Mouse (Mus musculus): ENCODE results near the gene Siva1. TPM values are rescaled to one million over a fixed set of nuclear protein-coding genes. Genes with fewer than 3 reads are reported as not detected.

Gene Siva1
- total RNA-seq (2012; rRNA removed), result 301 and 355 TPM in 2 replicates

DNA sequence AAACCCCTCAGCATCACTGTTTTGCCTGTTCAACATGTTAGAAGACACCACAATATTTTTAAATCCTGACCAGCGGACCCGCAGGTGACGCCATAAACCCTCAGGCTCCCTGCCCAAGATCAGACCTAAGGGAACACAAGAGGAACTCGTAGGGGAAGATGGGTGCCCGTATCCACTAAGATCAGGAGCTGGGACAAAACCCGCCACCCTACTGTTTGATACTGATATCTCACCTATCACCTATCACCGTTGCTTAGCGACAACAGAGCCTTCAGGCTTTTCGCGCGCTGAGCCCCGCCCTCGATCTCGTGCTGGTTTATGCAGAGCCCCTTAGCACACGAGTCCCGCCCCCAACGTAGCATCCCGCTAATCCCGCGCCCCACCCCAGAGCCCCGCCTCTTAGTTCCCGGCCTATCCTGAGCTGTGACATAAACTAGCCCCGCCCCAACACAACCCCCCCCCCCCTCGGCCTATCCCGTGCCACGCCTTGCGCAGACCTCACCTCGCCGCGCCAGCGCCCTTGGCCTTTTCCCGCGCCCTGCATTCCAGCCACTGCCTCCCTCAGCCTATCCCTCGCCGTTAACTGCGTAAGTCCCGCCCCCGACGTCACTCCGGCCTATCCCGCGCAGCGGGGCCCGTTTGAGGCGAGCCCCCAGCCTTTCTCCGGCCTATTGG, at the start of gene Siva1:
Gene Siva1 (plus strand): TSS at position 500 of the 675 bp plus-strand sequence.
- peak within 1 kb of the TSS; percentile 92 for H3K9ac ChIP-seq (ENCODE audit: insufficient read depth, low read depth, low read length, poor library complexity, severe bottlenecking)
- peak within 1 kb of the TSS; percentile 81 to 83 for H3K4me3 ChIP-seq (ENCODE audit: insufficient read depth in 1 of 2, low read depth in 1 of 2, low read length in 2 of 2, poor library complexity in 1 of 2, severe bottlenecking in 1 of 2)
- H3K36me3 ChIP-seq (ENCODE audit: control insufficient read depth, insufficient read depth, low read length, poor library complexity, severe bottlenecking), result peaks cover 25% of the 10 kb centered on the region
- peaks cover 0 to 13% of the 10 kb centered on the region in 2 experiments; a peak in 2 of 4 replicates for H3K4me1 ChIP-seq (ENCODE audit: control insufficient read depth in 2 of 2, insufficient read depth in 2 of 2, low read length in 2 of 2, poor library complexity in 1 of 2)
- in situ Hi-C loops (cut with MboI; ENCODE audit: low sequenced_read_pairs in 2 of 2, unreplicated experiment in 2 of 2), result no loop called here
- no peaks in the 10 kb centered on the region for H3K9me3 ChIP-seq (ENCODE audit: control insufficient read depth, insufficient read depth, low read depth, low read length)
- TF ChIP-seq ZNF384 (IDR thresholded peaks at IDR 0.05; ENCODE audit: low read depth, low read length) (no peak), CHD2 (IDR thresholded peaks at IDR 0.05; ENCODE audit: low read depth, low read length) (0 out of 2 replicates have a peak, but pooled peaks have one; percentile 14), HCFC1 (IDR thresholded peaks at IDR 0.05; ENCODE audit: borderline replicate concordance, insufficient read depth, low read length) (0 out of 2 replicates have a peak, but pooled peaks have one; percentile 22), MAFK (IDR thresholded peaks at IDR 0.05; ENCODE audit: insufficient read depth, low read depth, low read length) (no peak), ZC3H11A (IDR thresholded peaks at IDR 0.05; ENCODE audit: borderline replicate concordance, low read depth, low read length) (no peak)
- DNase-seq (ENCODE audit: low read depth, low spot score), result peak; percentile 98
- H3K27ac ChIP-seq (ENCODE audit: insufficient read depth, low read depth, low read length, poor library complexity, severe bottlenecking), result peak within 1 kb of the TSS; percentile 58

DNA sequence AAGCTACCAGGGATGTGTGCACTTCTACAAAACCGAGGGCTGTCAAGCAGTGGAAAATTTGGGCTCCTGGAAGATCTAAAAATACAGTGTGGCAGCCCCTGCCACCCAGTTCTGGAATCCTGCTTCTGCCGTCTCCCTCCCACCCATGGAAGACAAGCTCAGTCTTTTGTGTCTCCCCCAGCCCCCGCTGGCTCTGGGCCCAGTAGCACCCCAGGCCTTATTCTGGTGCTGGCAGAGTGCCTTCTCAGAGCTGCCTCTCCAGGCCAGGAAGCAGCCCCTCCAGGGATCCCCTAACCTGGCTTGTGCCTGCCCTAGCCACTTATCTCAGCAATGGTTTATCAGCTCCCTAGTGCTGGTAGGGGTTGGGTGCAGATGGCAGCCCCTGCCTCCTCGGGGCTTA, 49.5 kb upstream of the Siva1 start:
- no peak overlapping the region for H3K4me3 ChIP-seq (ENCODE audit: insufficient read depth in 1 of 2, low read depth in 1 of 2, low read length in 2 of 2, poor library complexity in 1 of 2, severe bottlenecking in 1 of 2)
- in situ Hi-C loops (cut with MboI; ENCODE audit: low sequenced_read_pairs in 2 of 2, unreplicated experiment in 2 of 2), result no loop called here
- DNase-seq (ENCODE audit: low read depth, low spot score), result no peak
- no peaks in the 10 kb centered on the region for H3K9me3 ChIP-seq (ENCODE audit: control insufficient read depth, insufficient read depth, low read depth, low read length)
- peaks cover 5 to 34% of the 10 kb centered on the region in 2 experiments; a peak in 3 of 4 replicates for H3K4me1 ChIP-seq (ENCODE audit: control insufficient read depth in 2 of 2, insufficient read depth in 2 of 2, low read length in 2 of 2, poor library complexity in 1 of 2)
- H3K27ac ChIP-seq (ENCODE audit: insufficient read depth, low read depth, low read length, poor library complexity, severe bottlenecking), result 0 out of 2 replicates have a peak overlapping the region, but pooled peaks have one; percentile 10
- no peak overlapping the region for H3K9ac ChIP-seq (ENCODE audit: insufficient read depth, low read depth, low read length, poor library complexity, severe bottlenecking)
- no peaks in the 10 kb centered on the region; the same call in 1 of the 2 replicates for H3K36me3 ChIP-seq (ENCODE audit: control insufficient read depth, insufficient read depth, low read length, poor library complexity, severe bottlenecking)
- no peak for TF ChIP-seq CHD2 (IDR thresholded peaks at IDR 0.05; ENCODE audit: low read depth, low read length)
- no peak for TF ChIP-seq ZNF384 (IDR thresholded peaks at IDR 0.05; ENCODE audit: low read depth, low read length)
- TF ChIP-seq MAFK (IDR thresholded peaks at IDR 0.05; ENCODE audit: insufficient read depth, low read depth, low read length), result no peak

DNA sequence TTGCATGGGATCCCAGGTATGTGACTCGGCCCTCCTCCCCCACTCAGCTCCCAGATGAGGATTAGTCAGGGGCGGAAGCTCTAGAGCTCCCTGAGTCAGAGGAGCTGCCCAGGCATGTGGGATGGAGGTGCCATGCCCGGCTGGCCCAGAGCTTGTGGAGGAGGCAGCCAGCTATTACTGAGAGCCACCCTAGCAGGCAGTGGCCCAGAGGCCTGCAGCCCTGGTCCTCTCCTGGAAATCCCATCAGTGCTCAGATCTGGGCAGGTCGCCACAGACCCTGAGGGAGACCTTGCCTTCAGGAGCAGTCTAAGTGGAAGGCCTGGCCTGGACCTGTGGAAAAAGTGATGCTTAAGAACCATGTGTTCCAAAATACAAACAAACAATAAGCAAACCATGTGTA, 48.9 kb upstream of the Siva1 start:
- DNase-seq (ENCODE audit: low read depth, low spot score), result no peak
- Histone ChIP-seq H3K9me3 (ENCODE audit: control insufficient read depth, insufficient read depth, low read depth, low read length) (no peaks in the 10 kb centered on the region), H3K4me3 (ENCODE audit: insufficient read depth in 1 of 2, low read depth in 1 of 2, low read length in 2 of 2, poor library complexity in 1 of 2, severe bottlenecking in 1 of 2) (no peak overlapping the region), H3K36me3 (ENCODE audit: control insufficient read depth, insufficient read depth, low read length, poor library complexity, severe bottlenecking) (no peaks in the 10 kb centered on the region; the same call in 1 of the 2 replicates), H3K4me1 (ENCODE audit: control insufficient read depth in 2 of 2, insufficient read depth in 2 of 2, low read length in 2 of 2, poor library complexity in 1 of 2) (peaks cover 5 to 40% of the 10 kb centered on the region in 2 experiments; a peak in 3 of 4 replicates), H3K9ac (ENCODE audit: insufficient read depth, low read depth, low read length, poor library complexity, severe bottlenecking) (no peak overlapping the region), H3K27ac (ENCODE audit: insufficient read depth, low read depth, low read length, poor library complexity, severe bottlenecking) (0 out of 2 replicates have a peak overlapping the region, but pooled peaks have one; percentile 10)
- TF ChIP-seq ZC3H11A (IDR thresholded peaks at IDR 0.05; ENCODE audit: borderline replicate concordance, low read depth, low read length) (no peak), HCFC1 (IDR thresholded peaks at IDR 0.05; ENCODE audit: borderline replicate concordance, insufficient read depth, low read length) (no peak), ZNF384 (IDR thresholded peaks at IDR 0.05; ENCODE audit: low read depth, low read length) (no peak), CHD2 (IDR thresholded peaks at IDR 0.05; ENCODE audit: low read depth, low read length) (no peak), MAFK (IDR thresholded peaks at IDR 0.05; ENCODE audit: insufficient read depth, low read depth, low read length) (no peak)
- in situ Hi-C loops (cut with MboI; ENCODE audit: low sequenced_read_pairs in 2 of 2, unreplicated experiment in 2 of 2), result no loop called here

DNA sequence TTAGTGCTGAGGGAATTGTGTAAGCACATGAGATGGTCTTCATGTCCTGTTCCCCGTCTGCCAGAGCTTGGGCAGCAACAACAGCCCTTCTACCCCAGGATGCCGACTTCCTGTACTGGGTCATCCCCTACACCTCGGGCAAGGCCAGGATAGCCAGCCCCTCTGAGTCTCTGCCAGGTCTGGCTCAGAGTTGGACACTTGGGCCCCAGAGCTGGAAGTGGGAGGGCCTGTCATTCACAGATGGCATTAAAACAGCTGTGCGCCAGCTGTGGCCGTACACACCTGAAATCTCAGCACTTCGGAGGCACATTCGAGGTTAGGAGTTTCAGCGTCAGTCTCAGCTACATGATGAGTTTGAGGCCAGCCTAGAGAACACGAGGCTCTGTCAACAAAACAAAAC, 48.0 kb upstream of the Siva1 start:
- in situ Hi-C loops (cut with MboI; ENCODE audit: low sequenced_read_pairs in 2 of 2, unreplicated experiment in 2 of 2), result no loop called here
- H3K4me1 ChIP-seq (ENCODE audit: control insufficient read depth in 2 of 2, insufficient read depth in 2 of 2, low read length in 2 of 2, poor library complexity in 1 of 2), result peaks cover 5 to 41% of the 10 kb centered on the region in 2 experiments; a peak in 3 of 4 replicates

More for the DNA sequence above, 48.0 kb upstream of the Siva1 start:
- Histone ChIP-seq H3K27ac (ENCODE audit: insufficient read depth, low read depth, low read length, poor library complexity, severe bottlenecking) (no peak overlapping the region), H3K36me3 (ENCODE audit: control insufficient read depth, insufficient read depth, low read length, poor library complexity, severe bottlenecking) (peaks cover 3% of the 10 kb centered on the region; the same call in 1 of the 2 replicates), H3K9me3 (ENCODE audit: control insufficient read depth, insufficient read depth, low read depth, low read length) (no peaks in the 10 kb centered on the region), H3K4me3 (ENCODE audit: insufficient read depth in 1 of 2, low read depth in 1 of 2, low read length in 2 of 2, poor library complexity in 1 of 2, severe bottlenecking in 1 of 2) (no peak overlapping the region), H3K9ac (ENCODE audit: insufficient read depth, low read depth, low read length, poor library complexity, severe bottlenecking) (no peak overlapping the region)
- no peak for DNase-seq (ENCODE audit: low read depth, low spot score)
- TF ChIP-seq CHD2 (IDR thresholded peaks at IDR 0.05; ENCODE audit: low read depth, low read length) (no peak), MAFK (IDR thresholded peaks at IDR 0.05; ENCODE audit: insufficient read depth, low read depth, low read length) (no peak), ZC3H11A (IDR thresholded peaks at IDR 0.05; ENCODE audit: borderline replicate concordance, low read depth, low read length) (no peak), HCFC1 (IDR thresholded peaks at IDR 0.05; ENCODE audit: borderline replicate concordance, insufficient read depth, low read length) (no peak), ZNF384 (IDR thresholded peaks at IDR 0.05; ENCODE audit: low read depth, low read length) (no peak)
